Mouse (Mus musculus) erythroblast, embryonic 14.5 days (primary cell): ENCODE results near the gene Rgl1.

Experiments used
- GATA1 ChIP-seq: IDR thresholded peaks from 2 replicates; pipeline ENCODE4 v1.6.1; 2012; ENCODE audit warnings: low read length, inconsistent platforms, mixed read lengths
- TAL1 ChIP-seq: IDR thresholded peaks from 3 replicates; pipeline ENCODE4 v1.6.1; 2012; ENCODE audit warnings: low read length, inconsistent platforms, mixed read lengths

DNA sequence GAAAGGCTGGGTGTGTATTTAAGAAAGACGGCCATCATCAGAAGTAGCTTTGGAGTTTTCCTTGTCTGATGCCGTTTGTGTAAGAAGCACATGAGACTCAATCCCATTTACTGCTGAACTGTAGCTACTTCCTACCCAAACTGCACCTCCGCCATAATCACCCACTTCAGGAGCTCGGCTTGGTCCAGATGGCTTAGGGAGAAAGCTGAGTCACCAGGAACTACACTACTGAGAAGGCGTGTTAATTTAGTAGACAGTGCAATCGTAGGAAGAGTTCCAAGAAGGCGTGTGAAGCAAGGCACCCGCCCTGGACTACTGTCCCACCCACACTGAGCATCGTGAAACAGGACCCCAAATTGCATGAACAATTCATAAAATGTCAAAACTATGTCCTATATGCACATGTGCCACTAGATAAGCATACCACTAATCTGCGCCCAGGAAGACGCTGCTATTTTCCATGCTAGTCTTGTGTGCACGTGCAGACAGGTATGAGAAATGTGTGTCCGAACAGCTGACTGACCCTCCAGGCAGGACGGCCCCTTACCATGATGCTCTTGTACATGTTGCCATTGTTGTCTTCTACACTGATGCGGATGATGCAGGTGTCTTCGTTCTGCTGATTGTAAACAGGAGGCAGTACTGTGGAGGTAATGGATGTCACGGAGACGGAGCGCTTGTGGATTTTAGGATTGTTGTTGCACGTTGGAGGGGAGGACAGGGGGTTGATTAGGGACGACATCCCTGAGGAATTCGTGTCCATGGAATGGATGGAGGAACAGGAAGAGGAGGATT is 241.9 kb downstream of the Rgl1 start:
- no peak for TF ChIP-seq TAL1
- no peak for TF ChIP-seq GATA1
